Mouse (Mus musculus) myocyte (in vitro differentiated cells): ENCODE results near the gene Rabep1. TPM values are rescaled to one million over a fixed set of nuclear protein-coding genes. Genes with fewer than 3 reads are reported as not detected.
A peak's percentile ranks its signal among the peaks of the same experiment; 100 is the strongest.

Experiments
- H3K27me3 ChIP-seq: one replicate; pipeline ENCODE4 v1.6.1; 2011; ENCODE audit not compliant: control insufficient read depth, insufficient read depth, insufficient read length
- H3K36me3 ChIP-seq: one replicate; pipeline ENCODE4 v1.6.1; 2011; ENCODE audit not compliant: control insufficient read depth, insufficient read depth
- H3K4me2 ChIP-seq: one replicate; pipeline ENCODE4 v1.6.1; 2011; ENCODE audit warnings: low read depth, control low read depth
- H3K4me3 ChIP-seq: one replicate; pipeline ENCODE4 v1.5.1; 2011; ENCODE audit warnings: mild to moderate bottlenecking, control low read depth, moderate library complexity
- H3K79me2 ChIP-seq: one replicate; pipeline ENCODE4 v1.6.1; 2011; ENCODE audit not compliant: control insufficient read depth, insufficient read depth
- H3ac ChIP-seq: one replicate; pipeline ENCODE4 v1.6.1; 2011; ENCODE audit not compliant: control insufficient read depth, insufficient read length
- CEBPB ChIP-seq: IDR thresholded peaks from 2 replicates; pipeline ENCODE4 v1.6.1; 2011; ENCODE audit warnings: mild to moderate bottlenecking, moderate library complexity; ENCODE audit not compliant: poor library complexity, insufficient read depth, severe bottlenecking
- E2F4 ChIP-seq: IDR thresholded peaks from one replicate; pipeline ENCODE4 v1.6.1; 2011; ENCODE audit warnings: mild to moderate bottlenecking, control low read depth, moderate library complexity; ENCODE audit not compliant: insufficient read depth
- MAX ChIP-seq: IDR thresholded peaks from one replicate; pipeline ENCODE4 v1.6.1; 2011; ENCODE audit warnings: low read depth, mild to moderate bottlenecking, control low read depth
- MYOD1 ChIP-seq, 3 experiments: IDR thresholded peaks; one replicate each; pipeline ENCODE4 v1.6.1; 2011; ENCODE audit warnings: control low read depth in 2 of 3, low read depth in 2 of 3, mild to moderate bottlenecking in 2 of 3, moderate library complexity in 1 of 3; ENCODE audit not compliant: insufficient read length in 2 of 3, control insufficient read depth in 1 of 3
- MYOG ChIP-seq, 3 experiments: IDR thresholded peaks; one replicate each; pipeline ENCODE4 v1.6.1; 2011; ENCODE audit warnings: control low read depth in 2 of 3, low read depth in 2 of 3, mild to moderate bottlenecking in 2 of 3; ENCODE audit not compliant: insufficient read length in 2 of 3, control insufficient read depth in 1 of 3, insufficient read depth in 1 of 3
- POLR2A ChIP-seq: IDR thresholded peaks from one replicate; pipeline ENCODE4 v1.6.1; 2011; ENCODE audit warnings: low read depth, mild to moderate bottlenecking, control low read depth, moderate library complexity; ENCODE audit not compliant: insufficient read length
- POLR2AphosphoS2 ChIP-seq: IDR thresholded peaks from one replicate; pipeline ENCODE4 v1.6.1; 2011; ENCODE audit warnings: low read depth, control low read depth; ENCODE audit not compliant: insufficient read length
- REST ChIP-seq: IDR thresholded peaks from one replicate; pipeline ENCODE4 v1.6.1; 2011; ENCODE audit warnings: mild to moderate bottlenecking, control low read depth, moderate library complexity; ENCODE audit not compliant: insufficient read depth, insufficient read length
- SRF ChIP-seq: IDR thresholded peaks from one replicate; pipeline ENCODE4 v1.6.1; 2011; ENCODE audit warnings: low read depth; ENCODE audit not compliant: control insufficient read depth, insufficient read length
- TCF12 ChIP-seq: IDR thresholded peaks from one replicate; pipeline ENCODE4 v1.6.1; 2011; ENCODE audit warnings: mild to moderate bottlenecking, control low read depth; ENCODE audit not compliant: poor library complexity, insufficient read depth, severe bottlenecking
- TCF3 ChIP-seq: IDR thresholded peaks from one replicate; pipeline ENCODE4 v1.6.1; 2011; ENCODE audit warnings: low read depth, control low read depth; ENCODE audit not compliant: insufficient read length
- USF1 ChIP-seq: IDR thresholded peaks from one replicate; pipeline ENCODE4 v1.6.1; 2011; ENCODE audit warnings: low read depth, mild to moderate bottlenecking, control low read depth, moderate library complexity
- polyA plus RNA-seq: library from polyadenylated mRNA; unstranded; fragments of >200 nt; fragmentation: generic; extraction: Trizol; gene quantifications from one replicate; pipeline ENCODE4 v1.2.1, GENCODE M21; 2012; ENCODE audit warnings: missing spikeins

Gene Rabep1
- polyA plus RNA-seq, 1 experiment, result 16.1 TPM

GRCm38 (mm10) chr11:70869811-70870210 lies 25.2 kb downstream of the Rabep1 start:
- Histone ChIP-seq H3K36me3 (no peaks in the 10 kb centered on the region), H3K79me2 (peaks cover 97% of the 10 kb centered on the region), H3K4me2 (peak overlapping the region; percentile 52), H3ac (no peak overlapping the region), H3K4me3 (no peak overlapping the region), H3K27me3 (no peaks in the 10 kb centered on the region)
- no peak for TF ChIP-seq SRF
- TF ChIP-seq CEBPB, result no peak
- TF ChIP-seq MAX, result no peak
- no peak for TF ChIP-seq MYOG (IDR thresholded peaks at IDR 0.05; ENCODE audit: control insufficient read depth in 1 of 3, insufficient read depth in 1 of 3, insufficient read length in 2 of 3, low read depth in 2 of 3)
- no peak for TF ChIP-seq POLR2AphosphoS2
- TF ChIP-seq TCF3, result no peak
- TF ChIP-seq MYOD1 (IDR thresholded peaks at IDR 0.05; ENCODE audit: control insufficient read depth in 1 of 3, insufficient read length in 2 of 3, low read depth in 2 of 3), result no peak
- TF ChIP-seq TCF12, result no peak
- no peak for TF ChIP-seq USF1
- no peak for TF ChIP-seq POLR2A
- TF ChIP-seq REST, result no peak
- no peak for TF ChIP-seq E2F4

GRCm38 (mm10) chr11:70870407-70870806 lies 25.8 kb downstream of the Rabep1 start:
- Histone ChIP-seq H3K27me3 (no peaks in the 10 kb centered on the region), H3K4me2 (peak overlapping the region; percentile 52), H3K36me3 (no peaks in the 10 kb centered on the region), H3ac (no peak overlapping the region), H3K79me2 (peaks cover 97% of the 10 kb centered on the region), H3K4me3 (no peak overlapping the region)
- TF ChIP-seq REST (no peak), USF1 (no peak), POLR2AphosphoS2 (no peak), MYOD1 (IDR thresholded peaks at IDR 0.05; ENCODE audit: control insufficient read depth in 1 of 3, insufficient read length in 2 of 3, low read depth in 2 of 3) (no peak), SRF (no peak), E2F4 (no peak), MYOG (IDR thresholded peaks at IDR 0.05; ENCODE audit: control insufficient read depth in 1 of 3, insufficient read depth in 1 of 3, insufficient read length in 2 of 3, low read depth in 2 of 3) (no peak), CEBPB (no peak), POLR2A (no peak), TCF12 (no peak), MAX (no peak), TCF3 (no peak)

- H3ac ChIP-seq, result no peak overlapping the region
- TF ChIP-seq TCF12 (no peak), MYOG (IDR thresholded peaks at IDR 0.05; ENCODE audit: control insufficient read depth in 1 of 3, insufficient read depth in 1 of 3, insufficient read length in 2 of 3, low read depth in 2 of 3) (no peak)
These were observed 26.5 kb downstream of the Rabep1 start for GRCm38 (mm10) chr11:70871110-70871509.

GRCm38 (mm10) chr11:70871766-70872330 lies 27.3 kb downstream of the Rabep1 start:
- peaks cover 94% of the 10 kb centered on the region for H3K79me2 ChIP-seq
- no peak for TF ChIP-seq MYOG (IDR thresholded peaks at IDR 0.05; ENCODE audit: control insufficient read depth in 1 of 3, insufficient read depth in 1 of 3, insufficient read length in 2 of 3, low read depth in 2 of 3)
- peak in 1 of 3 experiments; percentile 15 for TF ChIP-seq MYOD1 (IDR thresholded peaks at IDR 0.05; ENCODE audit: control insufficient read depth in 1 of 3, insufficient read length in 2 of 3, low read depth in 2 of 3)
- TF ChIP-seq SRF, result no peak
- no peak for TF ChIP-seq E2F4
- TF ChIP-seq POLR2A, result no peak
- TF ChIP-seq TCF3, result no peak
- no peaks in the 10 kb centered on the region for H3K27me3 ChIP-seq
- H3K36me3 ChIP-seq, result peaks cover 6% of the 10 kb centered on the region
- no peak overlapping the region for H3K4me3 ChIP-seq
- no peak overlapping the region for H3ac ChIP-seq
- H3K4me2 ChIP-seq, result peak overlapping the region; percentile 38

More at GRCm38 (mm10) chr11:70871110-70871509, 26.5 kb downstream of the Rabep1 start:
- Histone ChIP-seq H3K4me2 (peak overlapping the region; percentile 52), H3K79me2 (peaks cover 95% of the 10 kb centered on the region), H3K27me3 (no peaks in the 10 kb centered on the region), H3K36me3 (peaks cover 1% of the 10 kb centered on the region), H3K4me3 (no peak overlapping the region)

- Histone ChIP-seq H3ac (no peak overlapping the region), H3K4me2 (peak overlapping the region; percentile 28), H3K36me3 (peaks cover 12% of the 10 kb centered on the region), H3K79me2 (peaks cover 72% of the 10 kb centered on the region), H3K4me3 (no peak overlapping the region), H3K27me3 (no peaks in the 10 kb centered on the region)
- TF ChIP-seq MYOD1 (IDR thresholded peaks at IDR 0.05; ENCODE audit: control insufficient read depth in 1 of 3, insufficient read length in 2 of 3, low read depth in 2 of 3) (no peak), CEBPB (no peak), MAX (no peak), POLR2AphosphoS2 (no peak), TCF12 (no peak), TCF3 (no peak)
These were observed 29.5 kb downstream of the Rabep1 start for GRCm38 (mm10) chr11:70873846-70874613.
